Mouse (Mus musculus): Measurements from ENCODE around the gene Sv2a. TPM values are rescaled to one million over a fixed set of nuclear protein-coding genes. Genes with fewer than 3 reads are reported as not detected.

The Sv2a gene
- 154 and 157 TPM in 2 replicates for polyA plus RNA-seq (2012; rRNA removed)

GRCm38 (mm10) chr3:96180727-96181477 lies at the start of gene Sv2a:
Sv2a (plus strand) TSS chr3:96181151.

DNA sequence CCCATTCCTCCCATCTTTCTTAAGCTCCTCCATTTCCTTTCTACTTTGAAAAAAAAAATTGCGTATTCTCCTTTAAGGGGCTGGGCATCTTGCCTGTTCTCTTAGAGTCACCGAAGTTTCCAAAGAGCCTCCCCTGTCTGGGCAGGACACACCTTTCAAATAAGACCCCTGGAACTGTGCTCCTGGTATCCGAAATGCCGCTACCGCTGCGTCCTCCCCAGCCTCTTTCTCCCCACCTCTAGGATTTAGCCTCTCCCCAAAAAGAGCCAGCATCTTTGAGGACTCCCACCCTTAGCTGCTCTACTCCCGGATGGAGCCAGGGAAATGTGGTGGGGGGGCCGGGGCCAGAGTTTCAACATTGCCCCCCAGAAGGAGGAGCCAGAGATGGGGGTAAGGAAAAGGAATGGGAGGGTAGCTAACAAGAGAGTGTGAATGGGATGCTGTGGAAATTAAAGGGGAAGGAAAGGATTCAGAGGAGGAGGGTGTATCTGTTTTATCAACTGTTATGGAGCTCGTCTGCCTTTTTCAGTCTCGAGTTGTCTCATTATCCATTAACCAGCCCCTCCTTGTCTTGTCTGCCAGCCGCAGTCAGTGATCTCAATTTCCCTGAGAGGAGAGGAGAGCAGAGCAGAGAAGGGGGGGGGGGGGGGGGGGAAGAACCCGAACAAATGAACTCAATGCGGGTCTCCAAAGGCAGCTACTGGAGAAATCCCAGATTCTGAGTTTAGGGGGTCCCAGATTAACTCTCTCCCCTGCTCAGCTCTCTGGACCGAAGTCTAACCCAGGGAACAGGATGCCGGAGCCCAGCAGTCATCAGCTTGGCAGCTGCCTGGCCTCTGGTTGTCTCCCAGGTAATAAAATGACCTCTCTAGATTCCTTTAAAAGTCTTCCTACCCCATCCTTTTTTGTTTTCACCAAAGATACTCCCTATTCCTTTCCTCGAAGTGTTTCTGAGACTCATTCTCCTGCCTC lies 18.8 kb upstream of the Sv2a start, which contains the start of gene Mtmr11:
Gene Mtmr11, plus strand, starts transcription at position 136 of the 972 bp plus-strand sequence.

DNA sequence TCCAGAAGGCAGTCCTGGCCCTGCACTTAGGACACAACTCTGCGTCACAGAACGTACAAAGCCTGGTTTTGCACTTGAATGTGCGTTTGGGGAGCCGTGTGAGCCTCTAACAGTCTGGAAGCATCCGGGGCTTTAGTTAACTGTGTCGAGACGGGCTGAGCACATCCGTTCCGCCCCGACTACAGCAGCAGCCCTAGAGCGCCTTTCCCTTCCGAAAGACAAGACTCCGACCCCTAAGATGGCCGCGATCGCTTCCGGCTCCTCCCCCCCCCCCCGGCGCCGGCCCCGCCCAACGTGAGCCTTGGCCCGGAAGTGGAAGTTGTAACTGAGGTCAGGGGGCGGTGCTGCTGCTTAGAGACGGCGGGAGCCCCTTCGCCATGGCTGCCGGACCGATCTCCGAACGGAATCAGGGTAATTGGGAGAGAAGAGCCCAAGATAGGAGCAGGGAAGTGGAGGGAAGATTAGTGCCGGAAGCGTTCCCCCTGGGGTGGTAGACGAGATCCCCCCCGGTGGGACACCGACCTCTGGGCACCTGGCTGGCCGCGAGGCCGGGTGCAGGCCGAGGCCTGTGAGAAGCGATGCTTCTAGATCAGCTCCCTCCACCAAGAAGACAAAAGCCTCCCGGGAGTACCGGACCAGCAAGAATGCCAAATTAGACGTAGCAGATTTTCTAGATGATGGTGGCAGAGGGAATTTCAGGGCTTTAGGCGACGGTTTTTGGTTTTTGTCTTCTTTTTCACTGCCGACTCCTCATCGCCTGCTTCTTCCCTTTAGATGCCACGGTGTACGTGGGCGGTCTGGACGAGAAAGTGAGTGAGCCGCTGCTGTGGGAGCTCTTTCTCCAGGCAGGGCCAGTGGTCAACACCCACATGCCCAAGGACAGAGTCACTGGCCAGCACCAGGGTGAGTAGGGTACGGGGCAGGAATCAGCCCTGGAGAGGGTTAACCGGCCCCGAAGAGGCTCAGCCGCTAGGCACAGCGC lies 8.5 kb upstream of the Sv2a start, which contains the start of gene Sf3b4:
Gene Sf3b4, plus strand, starts transcription at position 136 of the 982 bp plus-strand sequence.

DNA sequence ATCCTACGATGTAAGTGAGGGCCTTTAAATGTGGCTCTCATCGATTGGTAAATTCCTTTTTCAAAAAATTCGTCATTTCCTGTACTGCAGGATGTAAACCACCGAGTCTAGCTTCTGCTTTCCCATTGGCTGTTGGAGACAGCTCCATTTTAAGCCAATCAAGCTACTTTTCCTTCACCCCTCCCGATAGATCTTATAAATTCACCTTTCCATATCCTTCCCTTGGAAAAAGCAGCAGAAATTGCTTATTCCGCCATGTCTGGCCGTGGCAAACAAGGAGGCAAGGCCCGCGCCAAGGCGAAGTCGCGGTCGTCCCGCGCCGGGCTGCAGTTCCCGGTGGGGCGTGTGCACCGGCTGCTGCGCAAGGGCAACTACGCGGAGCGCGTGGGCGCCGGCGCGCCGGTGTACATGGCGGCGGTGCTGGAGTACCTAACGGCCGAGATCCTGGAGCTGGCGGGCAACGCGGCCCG lies 38.7 kb downstream of the Sv2a start, which contains the start of the genes Bola1 and Hist2h2ab:
Gene Bola1, minus strand, starts transcription at position 49 of the 470 bp plus-strand sequence.
Gene Hist2h2ab, plus strand, starts transcription at position 205 of the 470 bp plus-strand sequence.

DNA sequence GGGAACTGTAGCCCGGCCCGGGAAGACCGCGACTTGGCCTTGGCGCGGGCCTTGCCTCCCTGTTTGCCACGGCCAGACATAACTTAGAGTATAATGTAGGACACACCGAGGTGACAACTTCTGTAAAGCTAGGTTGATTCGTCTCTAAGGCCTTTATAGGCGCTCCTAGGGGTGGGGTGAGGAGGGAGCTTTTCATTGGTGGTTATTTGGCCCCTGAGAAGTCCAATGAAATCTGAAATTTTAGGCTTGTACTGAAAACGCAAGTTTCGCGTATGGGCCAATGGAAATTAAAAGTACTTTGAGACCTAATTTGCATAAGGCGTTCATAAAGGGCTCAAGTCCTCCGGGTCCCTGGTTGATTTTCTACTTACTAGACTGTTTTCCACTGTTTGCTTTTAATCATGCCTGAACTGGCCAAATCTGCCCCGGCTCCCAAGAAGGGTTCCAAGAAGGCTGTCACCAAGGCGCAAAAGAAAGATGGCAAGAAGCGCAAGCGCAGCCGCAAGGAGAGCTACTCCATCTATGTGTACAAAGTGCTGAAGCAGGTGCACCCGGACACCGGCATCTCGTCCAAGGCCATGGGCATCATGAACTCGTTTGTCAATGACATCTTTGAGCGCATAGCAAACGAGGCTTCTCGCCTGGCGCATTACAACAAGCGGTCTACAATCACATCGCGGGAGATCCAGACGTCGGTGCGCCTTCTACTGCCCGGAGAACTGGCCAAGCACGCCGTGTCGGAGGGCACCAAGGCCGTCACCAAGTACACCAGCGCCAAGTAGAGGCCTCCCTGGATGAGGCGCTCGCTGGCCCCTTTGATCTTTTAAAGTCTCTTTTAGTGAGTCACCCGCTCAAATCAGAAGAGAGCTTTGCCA lies 40.1 kb downstream of the Sv2a start, which contains the start of the genes Hist2h2ac and Hist2h2be:
Gene Hist2h2ac, minus strand, starts transcription at position 116 of the 875 bp plus-strand sequence.
Gene Hist2h2be, plus strand, starts transcription at position 355 of the 875 bp plus-strand sequence.

DNA sequence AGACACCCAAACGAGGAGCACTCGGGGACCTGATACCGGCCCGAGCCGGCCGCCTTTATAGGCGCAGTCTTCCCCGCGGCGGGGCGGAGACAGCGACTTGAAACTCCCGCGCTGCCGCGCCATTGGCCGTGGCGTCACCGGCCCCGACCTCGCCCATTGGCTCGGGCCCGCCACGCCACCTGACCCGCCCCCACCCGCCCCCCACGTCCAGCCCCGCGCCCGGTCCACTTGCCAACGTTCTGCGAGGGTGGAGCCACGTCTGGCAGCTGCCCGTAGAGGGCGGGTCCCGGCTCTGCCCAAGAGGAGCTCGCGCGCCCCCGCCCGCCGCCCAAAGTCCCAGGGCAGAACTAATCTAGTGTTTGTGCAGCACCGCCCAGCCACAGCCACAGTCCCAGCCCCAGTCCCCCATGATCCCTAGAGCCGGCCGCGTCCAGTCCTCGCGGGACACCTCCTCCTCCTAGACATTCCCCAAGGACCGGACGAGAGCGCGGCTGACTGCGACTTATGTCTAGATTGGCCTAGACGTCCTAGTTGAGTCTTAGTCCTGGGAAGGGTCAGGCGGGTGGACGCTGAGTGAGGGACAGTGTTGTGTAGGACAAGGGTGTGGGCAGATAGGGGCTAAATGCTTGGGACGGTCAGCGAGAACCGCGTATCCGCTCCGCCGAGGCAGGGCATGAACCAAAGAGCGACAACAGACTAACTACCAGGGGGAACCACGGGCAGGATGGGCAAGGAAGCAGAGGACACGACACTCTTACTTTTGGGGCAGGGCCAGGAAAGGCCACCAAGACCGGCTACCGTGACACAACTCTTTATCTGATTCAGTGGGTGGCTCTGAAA lies 58.2 kb downstream of the Sv2a start, which contains the start of gene Hist2h3c2:
Gene Hist2h3c2, minus strand, starts transcription at position 174 of the 840 bp plus-strand sequence.

GRCm38 (mm10) chr3:96239949-96240798 lies 59.2 kb downstream of the Sv2a start, which contains the start of gene Hist2h2aa2:
Hist2h2aa2 (minus strand) TSS chr3:96240276.

Other genes starting within 250 kb of the Sv2a start
- gene Plekho1, start 185.2 kb upstream of the Sv2a start, polyA plus RNA-seq (2012; rRNA removed), result 141 and 142 TPM in 2 replicates
- 31.4 and 35.0 TPM in 2 replicates for gene Vps45, start 122.7 kb upstream of the Sv2a start, polyA plus RNA-seq (2012; rRNA removed)
- 6.4 and 6.8 TPM in 2 replicates for gene Otud7b, start 76.6 kb upstream of the Sv2a start, polyA plus RNA-seq (2012; rRNA removed)
- 13.6 and 16.5 TPM in 2 replicates for gene Mtmr11, start 19.1 kb upstream of the Sv2a start, polyA plus RNA-seq (2012; rRNA removed)
- 79.1 and 89.4 TPM in 2 replicates for gene Sf3b4, start 8.8 kb upstream of the Sv2a start, polyA plus RNA-seq (2012; rRNA removed)
- gene Bola1, start 38.6 kb downstream of the Sv2a start, polyA plus RNA-seq (2012; rRNA removed), result 39.6 and 42.5 TPM in 2 replicates
- 0.43 and 2.0 TPM in 2 replicates for gene Hist2h2ab, start 38.7 kb downstream of the Sv2a start, polyA plus RNA-seq (2012; rRNA removed)
- gene Hist2h2ac, start 39.7 kb downstream of the Sv2a start, polyA plus RNA-seq (2012; rRNA removed), result 3.9 and 4.2 TPM in 2 replicates
- gene Hist2h2be, start 40.0 kb downstream of the Sv2a start, polyA plus RNA-seq (2012; rRNA removed), result 9.9 and 10.2 TPM in 2 replicates
- 10.2 and 11.0 TPM in 2 replicates for gene Hist2h3c2, start 58.0 kb downstream of the Sv2a start, polyA plus RNA-seq (2012; rRNA removed)
- 3.9 TPM in 1 of 2 replicates, not detected in the other for gene Hist2h2aa2, start 59.1 kb downstream of the Sv2a start, polyA plus RNA-seq (2012; rRNA removed)
- gene Hist2h2aa1, start 64.3 kb downstream of the Sv2a start, polyA plus RNA-seq (2012; rRNA removed), result 53.4 and 60.9 TPM in 2 replicates
- gene Hist2h3c1, start 65.5 kb downstream of the Sv2a start, polyA plus RNA-seq (2012; rRNA removed), result not detected in 2 replicates
- gene Hist2h4, start 82.2 kb downstream of the Sv2a start, polyA plus RNA-seq (2012; rRNA removed), result 2.1 and 2.4 TPM in 2 replicates
- 15.6 and 19.5 TPM in 2 replicates for gene Hist2h3b, start 87.5 kb downstream of the Sv2a start, polyA plus RNA-seq (2012; rRNA removed)
- gene Hist2h2bb, start 88.6 kb downstream of the Sv2a start, polyA plus RNA-seq (2012; rRNA removed), result 1.4 and 2.7 TPM in 2 replicates
- gene Fcgr1, start 112.8 kb downstream of the Sv2a start, polyA plus RNA-seq (2012; rRNA removed), result 0.96 and 1.2 TPM in 2 replicates

All from central nervous system, embryonic 18 days (tissue).